Mouse (Mus musculus): ENCODE measurements around the gene Sec22c. TPM values are rescaled to one million over a fixed set of nuclear protein-coding genes. Genes with fewer than 3 reads are reported as not detected.

The Sec22c gene
- polyA plus RNA-seq, 1 experiment from 2014 or later: 34.5 TPM

GRCm38 (mm10) chr9:121644855-121645254 is 60.4 kb downstream of the Sec22c start:
- no peak for ATAC-seq

DNA sequence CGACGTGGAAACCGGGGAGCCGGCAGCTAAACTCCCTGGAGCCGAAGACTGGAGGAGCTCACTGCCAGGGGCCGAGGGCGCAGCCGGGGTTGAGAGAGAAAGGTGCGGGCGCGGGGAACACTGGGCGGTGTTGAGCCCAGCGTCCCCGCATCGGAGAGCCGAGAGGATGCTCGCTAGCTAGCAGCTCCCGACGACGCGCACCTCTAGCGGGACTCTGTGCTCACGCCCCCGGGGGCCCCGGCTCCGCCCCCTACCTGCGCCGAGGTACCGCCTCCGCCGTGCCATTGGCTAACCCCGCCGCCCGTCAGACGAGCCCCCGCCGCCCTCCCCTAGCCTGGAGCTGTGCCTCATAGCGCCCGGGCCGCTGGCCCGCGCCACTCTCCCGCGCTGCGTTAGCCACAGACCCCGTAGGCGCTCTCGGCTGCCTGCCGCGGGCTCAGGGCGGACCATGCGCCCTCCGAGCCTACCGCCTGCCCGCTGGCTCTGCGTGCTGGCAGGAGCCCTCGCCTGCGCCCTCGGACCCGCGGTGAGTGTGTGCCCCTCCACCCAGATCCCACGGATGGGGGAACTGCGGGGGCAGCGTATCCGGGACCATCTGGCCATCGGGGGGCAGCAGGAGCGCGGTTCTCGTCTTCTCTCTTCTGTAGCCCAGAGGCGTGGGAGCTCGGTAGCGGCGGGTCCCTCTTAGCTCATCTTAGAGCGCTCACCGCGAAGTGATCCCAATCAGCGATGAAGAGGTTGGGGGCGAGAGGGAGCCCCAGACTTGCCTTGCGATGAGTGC is 62.7 kb downstream of the Sec22c start, which contains the start of gene Vipr1:
Gene Vipr1, plus strand, starts transcription at position 316 of the 781 bp plus-strand sequence.
- Histone ChIP-seq H3K9ac (ENCODE audit: low read depth, low read length) (peak within 1 kb of the TSS; percentile 46), H3K4me3 (ENCODE audit: low read depth, low read length) (peak within 1 kb of the TSS; percentile 45), H3K27ac (ENCODE audit: low read length) (no peak within 1 kb of the TSS), H3K36me3 (ENCODE audit: control insufficient read depth, insufficient read depth, low read length) (no peaks in the 10 kb centered on the region), H3K27me3 (ENCODE audit: control insufficient read depth, insufficient read depth, low read depth, low read length) (peaks cover 28% of the 10 kb centered on the region), H3K4me1 (ENCODE audit: control insufficient read depth, insufficient read depth, low read length) (peaks cover 15% of the 10 kb centered on the region), H3K9me3 (replicated peaks; ENCODE audit: control insufficient read depth, low read length, poor library complexity, severe bottlenecking) (no peaks in the 10 kb centered on the region), H3K4me2 (ENCODE audit: low read length) (peak within 1 kb of the TSS; percentile 62)
- under 1% methylated on average over 67 of the region's 79 CpGs for WGBS
- ATAC-seq: peak; percentile 90

More at GRCm38 (mm10) chr9:121644855-121645254, 60.4 kb downstream of the Sec22c start:
- 83% methylated on average over 3 of the region's 3 CpGs for WGBS
- Histone ChIP-seq H3K27me3 (ENCODE audit: control insufficient read depth, insufficient read depth, low read depth, low read length) (peaks cover 28% of the 10 kb centered on the region), H3K9me3 (replicated peaks; ENCODE audit: control insufficient read depth, low read length, poor library complexity, severe bottlenecking) (no peaks in the 10 kb centered on the region), H3K4me3 (ENCODE audit: low read depth, low read length) (no peak overlapping the region), H3K4me2 (ENCODE audit: low read length) (no peak overlapping the region), H3K36me3 (ENCODE audit: control insufficient read depth, insufficient read depth, low read length) (no peaks in the 10 kb centered on the region), H3K4me1 (ENCODE audit: control insufficient read depth, insufficient read depth, low read length) (peaks cover 15% of the 10 kb centered on the region), H3K9ac (ENCODE audit: low read depth, low read length) (no peak overlapping the region), H3K27ac (ENCODE audit: low read length) (no peak overlapping the region)

- H3K4me2 ChIP-seq (ENCODE audit: low read length): peak within 1 kb of the TSS; percentile 62
- H3K27me3 ChIP-seq (ENCODE audit: control insufficient read depth, insufficient read depth, low read depth, low read length): peaks cover 28% of the 10 kb centered on the region
- H3K27ac ChIP-seq (ENCODE audit: low read length): no peak within 1 kb of the TSS
- H3K4me3 ChIP-seq (ENCODE audit: low read depth, low read length): peak within 1 kb of the TSS; percentile 45
- peak; percentile 78 for ATAC-seq
- no peaks in the 10 kb centered on the region for H3K9me3 ChIP-seq (replicated peaks; ENCODE audit: control insufficient read depth, low read length, poor library complexity, severe bottlenecking)
- under 1% methylated on average over 26 of the region's 26 CpGs for WGBS
- no peaks in the 10 kb centered on the region for H3K36me3 ChIP-seq (ENCODE audit: control insufficient read depth, insufficient read depth, low read length)
- H3K9ac ChIP-seq (ENCODE audit: low read depth, low read length): peak within 1 kb of the TSS; percentile 46
- peaks cover 15% of the 10 kb centered on the region for H3K4me1 ChIP-seq (ENCODE audit: control insufficient read depth, insufficient read depth, low read length)
Measured at GRCm38 (mm10) chr9:121642001-121642400, 63.3 kb downstream of the Sec22c start, which contains the start of gene Lyzl4. Gene Lyzl4 (minus strand): TSS chr9:121642096.

- peaks cover 28% of the 10 kb centered on the region for H3K27me3 ChIP-seq (ENCODE audit: control insufficient read depth, insufficient read depth, low read depth, low read length)
- peak overlapping the region; percentile 62 for H3K4me2 ChIP-seq (ENCODE audit: low read length)
- peak overlapping the region; percentile 46 for H3K9ac ChIP-seq (ENCODE audit: low read depth, low read length)
- peaks cover 15% of the 10 kb centered on the region for H3K4me1 ChIP-seq (ENCODE audit: control insufficient read depth, insufficient read depth, low read length)
- 12% methylated on average over 27 of the region's 27 CpGs for WGBS
- H3K36me3 ChIP-seq (ENCODE audit: control insufficient read depth, insufficient read depth, low read length): no peaks in the 10 kb centered on the region
- no peak for ATAC-seq
- H3K9me3 ChIP-seq (replicated peaks; ENCODE audit: control insufficient read depth, low read length, poor library complexity, severe bottlenecking): no peaks in the 10 kb centered on the region
- no peak overlapping the region for H3K27ac ChIP-seq (ENCODE audit: low read length)
- H3K4me3 ChIP-seq (ENCODE audit: low read depth, low read length): peak overlapping the region; percentile 45
Measured at GRCm38 (mm10) chr9:121641235-121641915, 63.9 kb downstream of the Sec22c start.

GRCm38 (mm10) chr9:121639790-121640189 is 65.5 kb downstream of the Sec22c start:
- no peak for ATAC-seq
- H3K9ac ChIP-seq (ENCODE audit: low read depth, low read length): no peak overlapping the region
- no peak overlapping the region for H3K4me3 ChIP-seq (ENCODE audit: low read depth, low read length)
- no peaks in the 10 kb centered on the region for H3K9me3 ChIP-seq (replicated peaks; ENCODE audit: control insufficient read depth, low read length, poor library complexity, severe bottlenecking)
- H3K36me3 ChIP-seq (ENCODE audit: control insufficient read depth, insufficient read depth, low read length): no peaks in the 10 kb centered on the region
- H3K27ac ChIP-seq (ENCODE audit: low read length): no peak overlapping the region
- H3K27me3 ChIP-seq (ENCODE audit: control insufficient read depth, insufficient read depth, low read depth, low read length): peaks cover 28% of the 10 kb centered on the region
- 42% methylated on average over 16 of the region's 16 CpGs for WGBS
- H3K4me1 ChIP-seq (ENCODE audit: control insufficient read depth, insufficient read depth, low read length): peaks cover 15% of the 10 kb centered on the region
- no peak overlapping the region for H3K4me2 ChIP-seq (ENCODE audit: low read length)

DNA sequence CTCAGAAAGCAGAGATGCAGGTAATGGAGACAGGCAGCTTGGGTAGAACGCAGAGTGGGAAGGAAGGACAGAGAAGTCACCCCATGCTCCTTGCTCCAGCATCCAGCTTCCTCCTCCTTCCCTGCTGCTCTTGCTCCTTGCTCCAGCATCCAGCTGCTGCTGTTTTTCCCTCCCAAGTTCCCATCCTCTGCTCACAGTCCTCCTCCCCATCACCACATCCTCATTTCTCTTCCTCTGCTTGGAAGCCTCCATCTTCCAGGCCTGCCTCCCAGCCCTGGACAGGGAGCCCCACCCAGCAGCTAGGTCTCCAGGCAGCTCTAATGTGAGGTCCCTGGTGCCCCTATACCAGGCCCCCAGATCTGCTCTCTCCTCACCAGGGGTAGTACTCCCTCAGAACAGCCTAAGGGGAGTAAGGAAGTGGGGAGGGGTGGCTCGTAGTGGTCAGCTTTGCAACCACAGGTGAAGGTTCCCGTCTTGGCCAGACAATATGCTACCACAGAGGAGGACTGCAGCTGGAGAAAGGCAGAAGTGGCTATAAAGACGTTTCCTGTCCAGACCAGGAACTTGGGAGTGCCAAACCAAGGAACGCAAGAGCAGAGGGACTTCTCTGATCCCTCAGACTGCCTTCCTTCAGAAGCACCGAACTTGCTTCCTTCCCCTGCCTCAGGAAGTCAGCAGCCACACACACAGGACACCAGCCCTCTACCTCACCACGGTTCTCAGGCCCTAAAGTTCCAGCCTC is 69.3 kb downstream of the Sec22c start:
- Histone ChIP-seq H3K4me2 (ENCODE audit: low read length) (no peak overlapping the region), H3K4me1 (ENCODE audit: control insufficient read depth, insufficient read depth, low read length) (no peaks in the 10 kb centered on the region), H3K9ac (ENCODE audit: low read depth, low read length) (no peak overlapping the region), H3K27me3 (ENCODE audit: control insufficient read depth, insufficient read depth, low read depth, low read length) (peaks cover 8% of the 10 kb centered on the region), H3K36me3 (ENCODE audit: control insufficient read depth, insufficient read depth, low read length) (no peaks in the 10 kb centered on the region), H3K4me3 (ENCODE audit: low read depth, low read length) (no peak overlapping the region), H3K9me3 (replicated peaks; ENCODE audit: control insufficient read depth, low read length, poor library complexity, severe bottlenecking) (no peaks in the 10 kb centered on the region), H3K27ac (ENCODE audit: low read length) (no peak overlapping the region)
- no peak for ATAC-seq
- WGBS: 66% methylated on average over 7 of the region's 7 CpGs

DNA sequence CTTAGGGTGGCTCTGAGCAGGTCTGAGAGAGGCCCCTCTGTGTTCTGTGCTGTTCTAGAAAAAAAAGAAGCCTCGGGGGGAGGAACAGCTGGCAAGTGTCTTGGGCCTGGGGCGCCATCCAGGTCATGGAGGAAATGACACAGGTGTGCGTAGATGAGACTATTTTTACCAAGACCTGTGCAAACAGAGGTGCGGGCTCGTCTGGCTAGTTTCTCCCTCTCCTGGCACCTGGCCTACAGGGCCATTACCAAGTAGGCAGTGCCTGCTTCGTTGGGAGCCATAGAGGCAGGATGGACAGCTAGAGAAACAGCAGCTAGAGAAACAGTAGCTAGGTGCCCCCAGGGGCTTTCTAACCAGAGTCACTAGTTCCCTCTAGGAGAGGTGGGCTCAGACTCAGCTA is 72.0 kb downstream of the Sec22c start:
- H3K4me3 ChIP-seq (ENCODE audit: low read depth, low read length): no peak overlapping the region
- no peak overlapping the region for H3K27ac ChIP-seq (ENCODE audit: low read length)
- ATAC-seq: no peak
- H3K27me3 ChIP-seq (ENCODE audit: control insufficient read depth, insufficient read depth, low read depth, low read length): no peaks in the 10 kb centered on the region
- 88% methylated on average over 6 of the region's 6 CpGs for WGBS
- H3K9ac ChIP-seq (ENCODE audit: low read depth, low read length): no peak overlapping the region
- H3K4me2 ChIP-seq (ENCODE audit: low read length): no peak overlapping the region
- no peaks in the 10 kb centered on the region for H3K9me3 ChIP-seq (replicated peaks; ENCODE audit: control insufficient read depth, low read length, poor library complexity, severe bottlenecking)
- no peaks in the 10 kb centered on the region for H3K4me1 ChIP-seq (ENCODE audit: control insufficient read depth, insufficient read depth, low read length)
- no peaks in the 10 kb centered on the region for H3K36me3 ChIP-seq (ENCODE audit: control insufficient read depth, insufficient read depth, low read length)

DNA sequence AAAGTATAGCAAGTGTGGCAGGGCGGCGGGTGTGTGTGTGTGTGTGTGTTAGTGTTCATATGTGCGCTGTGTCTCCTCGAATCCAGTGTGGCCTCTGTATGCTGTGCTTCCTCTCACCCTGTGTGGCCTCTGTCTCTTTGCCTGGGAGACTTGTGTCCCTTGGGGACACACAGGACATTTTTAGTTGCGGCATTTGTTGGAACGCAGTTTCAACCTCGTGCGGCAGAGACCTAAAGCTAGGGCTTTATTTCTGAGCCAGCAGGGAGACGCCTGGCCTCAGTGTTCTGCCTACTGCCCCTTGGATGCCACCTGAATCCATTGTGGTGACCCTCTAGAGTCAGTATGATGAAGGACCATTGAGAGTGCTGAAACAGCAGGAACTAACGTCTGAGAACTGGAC is 72.4 kb downstream of the Sec22c start:
- H3K27me3 ChIP-seq (ENCODE audit: control insufficient read depth, insufficient read depth, low read depth, low read length): no peaks in the 10 kb centered on the region
- no peak overlapping the region for H3K27ac ChIP-seq (ENCODE audit: low read length)
- H3K4me1 ChIP-seq (ENCODE audit: control insufficient read depth, insufficient read depth, low read length): no peaks in the 10 kb centered on the region
- H3K4me2 ChIP-seq (ENCODE audit: low read length): no peak overlapping the region
- H3K9me3 ChIP-seq (replicated peaks; ENCODE audit: control insufficient read depth, low read length, poor library complexity, severe bottlenecking): no peaks in the 10 kb centered on the region
- 86% methylated on average over 10 of the region's 10 CpGs for WGBS
- H3K36me3 ChIP-seq (ENCODE audit: control insufficient read depth, insufficient read depth, low read length): no peaks in the 10 kb centered on the region
- no peak overlapping the region for H3K9ac ChIP-seq (ENCODE audit: low read depth, low read length)
- no peak overlapping the region for H3K4me3 ChIP-seq (ENCODE audit: low read depth, low read length)
- no peak for ATAC-seq
